Mouse (Mus musculus) heart, postnatal 4 days (tissue): ENCODE results near the gene Dner. TPM values are rescaled to one million over a fixed set of nuclear protein-coding genes. Genes with fewer than 3 reads are reported as not detected.

Source experiments
- DNase-seq: peaks from one replicate; pipeline ENCODE4 v3.0.0; 2021
- total RNA-seq, 2 experiments: library from RNA; stranded (reverse); gene quantifications; 2 replicates each; pipeline ENCODE4 v1.2.3; 2021

The Dner gene
- total RNA-seq, 2 experiments from 2014 or later = 0.27 to 0.86 TPM

- DNase-seq = no peak
Observed at GRCm38 (mm10) chr1:84437565-84437964, 258.5 kb downstream of the Dner start.

- DNase-seq = no peak
Observed at GRCm38 (mm10) chr1:84436281-84436680, 259.7 kb downstream of the Dner start.

GRCm38 (mm10) chr1:84433291-84433980, 262.6 kb downstream of the Dner start:
- no peak for DNase-seq

- no peak for DNase-seq
Observed at GRCm38 (mm10) chr1:84432311-84432710, 263.7 kb downstream of the Dner start.

GRCm38 (mm10) chr1:84428331-84428730, 267.7 kb downstream of the Dner start:
- no peak for DNase-seq

GRCm38 (mm10) chr1:84427757-84428156, 268.3 kb downstream of the Dner start:
- no peak for DNase-seq

GRCm38 (mm10) chr1:84426679-84427078, 269.3 kb downstream of the Dner start:
- DNase-seq = no peak

- DNase-seq = no peak
Observed at GRCm38 (mm10) chr1:84422881-84423280, 273.1 kb downstream of the Dner start.

GRCm38 (mm10) chr1:84421845-84422244, 274.2 kb downstream of the Dner start:
- DNase-seq = no peak

- DNase-seq = no peak
Observed at GRCm38 (mm10) chr1:84419416-84419815, 276.6 kb downstream of the Dner start.

- DNase-seq = no peak
Observed at GRCm38 (mm10) chr1:84418511-84418910, 277.5 kb downstream of the Dner start.

GRCm38 (mm10) chr1:84417761-84418238, 278.2 kb downstream of the Dner start:
- no peak for DNase-seq

GRCm38 (mm10) chr1:84417276-84417675, 278.7 kb downstream of the Dner start:
- no peak for DNase-seq

GRCm38 (mm10) chr1:84414464-84414863, 281.6 kb downstream of the Dner start:
- DNase-seq = no peak

- peak; percentile 11 for DNase-seq
Observed at GRCm38 (mm10) chr1:84409514-84409913, 286.5 kb downstream of the Dner start.

- DNase-seq = no peak
Observed at GRCm38 (mm10) chr1:84408873-84409272, 287.1 kb downstream of the Dner start.

GRCm38 (mm10) chr1:84406891-84407290, 289.1 kb downstream of the Dner start:
- peak; percentile 23 for DNase-seq

- DNase-seq = no peak
Observed at GRCm38 (mm10) chr1:84405551-84406290, 290.3 kb downstream of the Dner start.

GRCm38 (mm10) chr1:84404880-84405279, 291.1 kb downstream of the Dner start:
- DNase-seq = peak; percentile 31

GRCm38 (mm10) chr1:84402154-84402553, 293.9 kb downstream of the Dner start:
- no peak for DNase-seq

- DNase-seq = no peak
Observed at GRCm38 (mm10) chr1:84399671-84400070, 296.4 kb downstream of the Dner start.

GRCm38 (mm10) chr1:84399118-84399517, 296.9 kb downstream of the Dner start:
- DNase-seq = no peak

GRCm38 (mm10) chr1:84396787-84397186, 299.2 kb downstream of the Dner start:
- DNase-seq = no peak

GRCm38 (mm10) chr1:84395928-84396327, 300.1 kb downstream of the Dner start:
- no peak for DNase-seq
